Mouse (Mus musculus): ENCODE measurements at regions not wholly inside any gene's neighbourhood (a gene's known extent, or its start where the extent isn't known, plus 50 kb on each side); places are given as distances from the start of the nearest gene placed in this dataset.

DNA sequence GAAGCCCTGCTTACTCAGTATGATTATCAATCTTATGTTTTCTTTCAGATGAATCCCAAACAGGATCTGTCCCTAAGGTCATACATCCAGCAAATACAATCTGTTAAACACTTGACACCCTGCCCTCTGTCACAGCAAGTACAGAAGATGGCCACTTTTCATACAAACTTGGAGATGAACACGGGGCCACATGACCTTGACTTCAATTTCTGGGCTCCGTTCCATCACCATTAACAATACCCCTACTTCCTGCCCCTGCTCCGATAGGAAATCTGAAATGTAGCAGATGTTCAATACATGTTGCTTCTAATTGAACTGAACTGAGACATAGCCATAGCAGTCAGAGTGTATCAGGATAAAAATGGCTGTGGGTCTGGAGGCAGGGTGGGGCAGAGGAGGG lies 294.2 kb downstream of the Pdcd6ip start:
- Histone ChIP-seq H3K9me3 (no peaks in the 10 kb centered on the region), H3K27ac (no peak overlapping the region), H3K27me3 (no peaks in the 10 kb centered on the region), H3K4me2 (replicated peaks) (no peak overlapping the region), H3K4me3 (no peak overlapping the region), H3K4me1 (no peaks in the 10 kb centered on the region), H3K36me3 (no peaks in the 10 kb centered on the region), H3K9ac (no peak overlapping the region)
- no peak for ATAC-seq (ENCODE audit: insufficient number of reproducible peaks, insufficient read depth, low FRiP score, low TSS enrichment)
- 77% methylated on average over 3 of the region's 3 CpGs for whole genome bisulfite sequencing

DNA sequence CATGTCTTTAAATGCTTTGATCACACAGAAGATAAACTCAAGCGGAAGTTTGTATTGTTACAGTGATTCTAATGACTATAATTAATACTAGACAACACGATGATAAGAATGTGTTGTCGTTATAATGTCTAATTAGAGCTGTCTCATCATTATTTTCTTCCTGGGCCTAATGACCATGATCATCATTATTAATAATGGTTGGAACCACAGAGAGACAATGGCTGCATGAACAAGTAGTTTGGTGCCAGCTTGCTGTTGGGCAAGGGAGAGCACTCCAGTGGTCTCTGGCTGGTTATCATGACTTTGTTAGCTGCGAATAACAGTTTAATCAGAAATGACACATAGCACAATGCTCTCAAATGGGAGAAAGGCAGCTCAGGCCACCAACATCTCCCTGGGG lies 296.4 kb downstream of the Pdcd6ip start:
- Histone ChIP-seq H3K4me1 (no peaks in the 10 kb centered on the region), H3K27me3 (no peaks in the 10 kb centered on the region), H3K9me3 (no peaks in the 10 kb centered on the region), H3K9ac (no peak overlapping the region), H3K27ac (no peak overlapping the region), H3K4me3 (no peak overlapping the region), H3K4me2 (replicated peaks) (no peak overlapping the region), H3K36me3 (no peaks in the 10 kb centered on the region)
- WGBS = 83% methylated on average over 4 of the region's 4 CpGs
- no peak for ATAC-seq (ENCODE audit: insufficient number of reproducible peaks, insufficient read depth, low FRiP score, low TSS enrichment)

DNA sequence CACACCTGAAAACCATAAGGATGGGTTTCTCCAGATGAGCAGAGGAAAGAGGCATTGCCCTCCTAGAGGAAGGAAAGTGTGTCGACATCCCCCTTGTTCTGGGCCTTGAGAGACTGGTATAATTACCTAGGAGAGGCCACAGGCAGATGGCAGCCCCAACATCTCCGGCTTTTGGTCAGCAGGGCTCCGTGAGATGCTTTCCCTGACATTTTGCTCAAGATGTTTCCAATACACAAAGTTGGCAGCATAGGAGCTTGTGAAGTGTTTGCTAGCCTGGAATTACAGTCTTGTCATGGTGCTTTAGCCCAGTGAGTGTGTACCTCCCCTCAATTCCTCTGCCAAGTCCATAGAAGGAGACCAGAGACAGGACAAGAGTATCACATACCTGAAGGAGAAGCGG lies 299.5 kb downstream of the Pdcd6ip start:
- H3K27me3 ChIP-seq = no peaks in the 10 kb centered on the region
- H3K9me3 ChIP-seq = no peaks in the 10 kb centered on the region
- no peak overlapping the region for H3K4me3 ChIP-seq
- WGBS = 84% methylated on average over 4 of the region's 4 CpGs
- no peak overlapping the region for H3K4me2 ChIP-seq (replicated peaks)
- ATAC-seq (ENCODE audit: insufficient number of reproducible peaks, insufficient read depth, low FRiP score, low TSS enrichment) = no peak
- H3K4me1 ChIP-seq = no peaks in the 10 kb centered on the region
- no peaks in the 10 kb centered on the region for H3K36me3 ChIP-seq
- H3K27ac ChIP-seq = no peak overlapping the region
- H3K9ac ChIP-seq = no peak overlapping the region

DNA sequence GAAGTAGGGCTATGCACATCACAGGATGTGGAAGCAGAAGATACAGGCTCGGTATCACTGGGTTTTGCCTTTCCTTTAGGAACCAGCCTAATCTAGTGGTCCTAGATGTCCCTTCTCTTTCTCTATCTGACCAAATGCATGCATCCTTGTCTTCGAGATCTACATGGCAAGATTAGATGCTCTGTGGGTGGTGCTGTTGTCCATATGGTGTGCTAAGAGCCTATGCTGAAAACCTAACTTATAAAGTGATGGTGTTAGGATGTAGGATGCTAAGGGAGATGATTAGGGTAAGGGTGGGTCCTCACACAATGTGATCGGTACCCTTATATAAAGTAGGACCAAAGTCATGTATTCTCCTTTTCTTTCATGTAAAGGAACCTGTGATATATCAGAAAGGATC lies 313.7 kb downstream of the Pdcd6ip start:
- H3K4me3 ChIP-seq = no peak overlapping the region
- H3K4me1 ChIP-seq = no peaks in the 10 kb centered on the region
- no peaks in the 10 kb centered on the region for H3K9me3 ChIP-seq
- no peaks in the 10 kb centered on the region for H3K36me3 ChIP-seq
- WGBS = 89% methylated on average over 3 of the region's 3 CpGs
- H3K4me2 ChIP-seq (replicated peaks) = no peak overlapping the region
- H3K27ac ChIP-seq = no peak overlapping the region
- no peaks in the 10 kb centered on the region for H3K27me3 ChIP-seq
- no peak overlapping the region for H3K9ac ChIP-seq
- ATAC-seq (ENCODE audit: insufficient number of reproducible peaks, insufficient read depth, low FRiP score, low TSS enrichment) = no peak

DNA sequence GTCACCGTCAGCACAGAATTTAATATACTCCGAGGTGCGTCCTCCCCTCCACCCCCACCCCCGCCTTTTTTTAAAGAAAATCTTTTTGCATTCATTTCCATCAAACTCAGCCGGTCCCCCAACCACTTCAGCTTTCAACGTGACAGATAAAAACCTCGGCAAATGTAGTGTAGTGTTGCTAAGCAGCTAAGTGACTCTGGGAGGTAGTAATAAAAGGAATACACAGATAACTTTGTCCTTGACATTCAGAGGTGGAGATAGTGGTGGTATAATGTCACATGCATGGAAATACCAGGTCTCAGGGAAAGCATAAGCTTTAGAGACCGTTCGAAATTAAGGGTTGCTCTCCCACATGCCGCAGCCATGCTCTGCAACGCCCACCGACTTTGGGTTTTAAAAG lies 320.7 kb downstream of the Pdcd6ip start:
- Histone ChIP-seq H3K9ac (no peak overlapping the region), H3K36me3 (no peaks in the 10 kb centered on the region), H3K27me3 (no peaks in the 10 kb centered on the region), H3K9me3 (no peaks in the 10 kb centered on the region), H3K4me3 (no peak overlapping the region), H3K27ac (no peak overlapping the region), H3K4me1 (no peaks in the 10 kb centered on the region; the same call in 1 of the 2 replicates), H3K4me2 (replicated peaks) (no peak overlapping the region)
- WGBS = 83% methylated on average over 12 of the region's 12 CpGs
- no peak for ATAC-seq (ENCODE audit: insufficient number of reproducible peaks, insufficient read depth, low FRiP score, low TSS enrichment)

DNA sequence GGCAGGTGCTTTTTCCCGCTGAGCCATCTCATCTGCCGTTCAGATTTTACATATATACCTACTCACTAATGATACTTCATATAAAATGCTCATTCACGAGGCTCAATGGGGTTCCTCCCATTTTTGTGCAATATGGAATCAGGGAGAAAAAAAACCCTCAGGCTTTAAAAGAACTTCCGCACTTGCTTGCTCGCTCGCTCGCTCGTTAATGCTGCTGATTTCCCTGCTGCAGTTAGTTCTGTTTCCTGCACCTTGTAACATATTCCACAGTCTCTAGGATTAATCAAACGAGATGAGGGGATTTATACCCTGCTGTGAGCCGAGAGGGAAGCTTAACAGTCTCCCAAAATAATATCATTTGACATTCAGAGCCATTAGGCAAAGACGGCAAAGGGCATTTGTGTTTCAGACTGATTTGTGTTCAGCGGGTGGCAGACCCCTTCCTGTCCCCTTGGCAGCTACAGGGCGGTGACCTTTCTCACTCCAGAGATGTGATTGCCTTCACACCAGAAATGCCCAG lies 326.4 kb downstream of the Pdcd6ip start:
- no peak for ATAC-seq (ENCODE audit: insufficient number of reproducible peaks, insufficient read depth, low FRiP score, low TSS enrichment)
- no peaks in the 10 kb centered on the region for H3K9me3 ChIP-seq
- H3K27me3 ChIP-seq = no peaks in the 10 kb centered on the region
- peaks cover 6% of the 10 kb centered on the region; the same call in 1 of the 2 replicates for H3K4me1 ChIP-seq
- no peak overlapping the region for H3K4me2 ChIP-seq (replicated peaks)
- 51% methylated on average over 13 of the region's 13 CpGs for WGBS
- no peak overlapping the region for H3K9ac ChIP-seq
- no peaks in the 10 kb centered on the region for H3K36me3 ChIP-seq
- no peak overlapping the region for H3K27ac ChIP-seq
- H3K4me3 ChIP-seq = no peak overlapping the region

DNA sequence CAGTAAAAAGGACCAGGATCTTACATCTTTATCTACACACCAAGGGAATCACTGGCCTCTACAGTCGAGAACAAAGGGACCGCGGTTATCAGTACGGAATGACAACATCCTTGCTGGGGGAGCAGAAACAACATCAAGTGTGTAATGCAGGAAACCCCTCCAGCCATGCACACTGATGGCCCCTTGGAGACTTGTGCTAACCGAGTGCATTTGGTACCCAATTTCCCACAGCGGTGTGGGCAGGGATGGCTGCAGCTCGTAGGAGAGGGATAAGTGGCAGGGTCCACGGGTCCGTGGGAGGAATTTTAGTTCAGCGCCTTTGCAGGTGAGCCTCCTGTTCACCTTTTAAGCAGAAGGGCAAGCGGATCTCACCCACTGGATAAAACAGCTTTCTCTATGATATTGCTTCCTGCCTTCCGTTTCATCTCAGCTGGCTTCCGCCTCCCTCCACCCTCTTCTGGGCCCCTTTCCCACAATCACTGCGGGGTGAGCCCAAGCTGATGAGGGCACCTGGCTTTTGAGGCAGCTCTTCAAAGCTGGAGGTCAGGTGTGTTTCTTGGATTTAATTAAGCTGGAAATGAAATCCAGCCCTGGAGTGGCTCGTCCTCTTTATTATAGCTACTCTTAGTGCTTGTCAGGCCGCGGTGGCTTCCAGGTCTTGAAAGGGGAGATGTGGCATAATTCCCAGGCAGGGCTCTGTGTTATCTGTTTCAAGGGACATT lies 327.5 kb downstream of the Pdcd6ip start:
- H3K27me3 ChIP-seq = no peaks in the 10 kb centered on the region
- no peak overlapping the region for H3K4me3 ChIP-seq
- H3K4me2 ChIP-seq (replicated peaks) = no peak overlapping the region
- no peak overlapping the region for H3K9ac ChIP-seq
- no peaks in the 10 kb centered on the region for H3K36me3 ChIP-seq
- WGBS = 56% methylated on average over 17 of the region's 17 CpGs
- H3K4me1 ChIP-seq = peaks cover 6% of the 10 kb centered on the region; the same call in 1 of the 2 replicates
- no peak overlapping the region for H3K27ac ChIP-seq
- ATAC-seq (ENCODE audit: insufficient number of reproducible peaks, insufficient read depth, low FRiP score, low TSS enrichment) = no peak
- H3K9me3 ChIP-seq = no peaks in the 10 kb centered on the region

DNA sequence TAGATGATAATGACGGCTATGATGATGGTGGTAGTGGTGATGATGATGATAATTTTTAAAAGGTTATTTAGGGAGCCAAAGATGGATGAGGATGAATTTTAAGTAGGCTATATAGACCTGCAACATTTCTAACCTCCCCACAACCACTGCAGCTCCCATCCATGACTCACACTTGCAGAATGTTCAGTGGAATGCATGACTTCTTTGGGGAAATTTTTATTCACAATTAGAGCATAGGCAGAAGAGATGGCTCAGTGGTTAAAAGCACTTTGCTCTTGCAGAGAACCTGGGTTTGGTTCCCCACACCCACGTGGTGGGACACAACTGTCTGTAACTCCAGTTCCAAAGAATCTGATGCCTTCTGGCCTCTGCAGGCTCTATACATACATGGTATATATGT lies 329.5 kb downstream of the Pdcd6ip start:
- Histone ChIP-seq H3K27me3 (no peaks in the 10 kb centered on the region), H3K4me3 (no peak overlapping the region), H3K4me2 (replicated peaks) (no peak overlapping the region), H3K27ac (no peak overlapping the region), H3K36me3 (no peaks in the 10 kb centered on the region), H3K4me1 (peaks cover 6% of the 10 kb centered on the region; the same call in 1 of the 2 replicates), H3K9ac (no peak overlapping the region), H3K9me3 (no peaks in the 10 kb centered on the region)
- WGBS = 72% methylated on average over 2 of the region's 2 CpGs
- ATAC-seq (ENCODE audit: insufficient number of reproducible peaks, insufficient read depth, low FRiP score, low TSS enrichment) = no peak

DNA sequence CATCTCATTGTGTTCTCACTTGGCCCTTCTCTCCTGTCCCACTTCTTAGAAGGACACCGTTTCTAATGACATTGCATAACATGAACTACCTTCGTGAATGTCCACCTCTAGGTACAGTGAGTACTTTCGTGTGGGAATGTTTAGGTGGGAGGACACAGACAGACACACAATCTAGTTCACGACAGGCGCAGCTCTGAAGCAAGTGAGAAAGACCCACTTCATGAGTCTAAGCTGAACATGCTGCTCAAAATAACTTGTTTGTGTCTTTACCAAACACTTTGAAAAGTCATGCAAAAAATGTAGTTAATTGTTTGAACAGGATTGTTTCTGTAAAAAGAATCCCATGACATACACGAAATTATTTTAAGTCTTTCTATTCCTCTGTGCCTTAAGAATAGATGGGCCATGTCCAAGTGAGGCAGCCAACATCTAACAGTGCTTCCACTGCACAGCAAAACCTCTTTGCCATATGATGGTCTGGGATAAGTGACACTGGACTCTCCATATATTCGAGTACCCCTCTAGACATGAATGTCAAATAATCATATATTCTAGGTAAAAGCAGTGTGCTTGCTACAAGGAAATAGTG lies 336.2 kb downstream of the Pdcd6ip start:
- H3K4me2 ChIP-seq (replicated peaks) = no peak overlapping the region
- 83% methylated on average over 7 of the region's 7 CpGs for WGBS

DNA sequence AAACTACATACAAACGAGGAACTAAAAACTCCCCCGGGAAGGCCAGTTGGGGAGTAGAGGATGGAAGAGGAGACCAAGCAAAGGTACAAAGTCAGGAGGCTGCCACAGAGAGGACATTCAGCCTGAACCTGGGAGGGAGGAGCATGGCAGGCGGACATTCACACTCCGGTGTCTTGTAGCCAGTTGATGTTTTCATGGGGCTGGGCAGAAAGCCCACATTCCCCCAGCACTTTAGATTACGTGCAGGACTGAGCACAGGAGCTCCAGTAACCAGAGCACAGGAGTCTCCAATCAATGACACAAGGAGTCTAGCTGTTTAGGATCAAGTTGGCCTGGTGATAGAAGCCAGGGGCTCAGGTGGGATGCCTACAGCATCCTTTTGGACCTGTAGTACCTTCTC lies 360.1 kb downstream of the Pdcd6ip start:
- Histone ChIP-seq H3K9me3 (no peaks in the 10 kb centered on the region), H3K27ac (no peak overlapping the region), H3K4me2 (replicated peaks) (no peak overlapping the region), H3K4me3 (no peak overlapping the region), H3K27me3 (no peaks in the 10 kb centered on the region), H3K9ac (no peak overlapping the region), H3K4me1 (no peaks in the 10 kb centered on the region), H3K36me3 (no peaks in the 10 kb centered on the region)
- WGBS = 74% methylated on average over 5 of the region's 5 CpGs
- no peak for ATAC-seq (ENCODE audit: insufficient number of reproducible peaks, insufficient read depth, low FRiP score, low TSS enrichment)

More for the DNA sequence above, 336.2 kb downstream of the Pdcd6ip start:
- Histone ChIP-seq H3K9ac (no peak overlapping the region), H3K4me3 (no peak overlapping the region), H3K4me1 (no peaks in the 10 kb centered on the region), H3K27ac (no peak overlapping the region), H3K9me3 (no peaks in the 10 kb centered on the region), H3K27me3 (no peaks in the 10 kb centered on the region), H3K36me3 (no peaks in the 10 kb centered on the region)
- no peak for ATAC-seq (ENCODE audit: insufficient number of reproducible peaks, insufficient read depth, low FRiP score, low TSS enrichment)

DNA sequence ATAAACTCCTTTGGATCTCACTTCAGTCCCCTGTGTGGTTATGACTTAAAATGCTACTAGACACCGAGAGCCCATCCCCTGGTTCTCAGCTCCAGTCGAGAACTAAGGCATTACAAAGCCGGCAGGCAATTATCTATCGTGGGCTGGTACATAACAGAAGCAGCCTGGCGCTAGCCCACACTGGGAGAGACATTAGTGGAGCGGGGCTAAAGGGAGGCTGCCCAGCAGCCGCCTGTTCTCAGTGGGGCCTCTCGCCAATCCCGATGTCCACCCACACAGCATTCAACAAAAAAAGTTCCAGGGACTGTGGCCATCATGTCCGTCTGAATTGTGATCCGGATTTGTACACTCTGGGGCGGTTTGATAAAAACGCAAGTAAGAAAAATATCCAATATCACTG lies 361.5 kb downstream of the Pdcd6ip start:
- Histone ChIP-seq H3K4me3 (no peak overlapping the region), H3K27me3 (no peaks in the 10 kb centered on the region), H3K4me2 (replicated peaks) (no peak overlapping the region), H3K36me3 (no peaks in the 10 kb centered on the region), H3K9me3 (no peaks in the 10 kb centered on the region), H3K27ac (no peak overlapping the region), H3K4me1 (0 out of 2 replicates have a peak, but pooled peaks cover 4% of the 10 kb centered on the region), H3K9ac (no peak overlapping the region)
- no peak for ATAC-seq (ENCODE audit: insufficient number of reproducible peaks, insufficient read depth, low FRiP score, low TSS enrichment)
- WGBS = 81% methylated on average over 13 of the region's 13 CpGs

DNA sequence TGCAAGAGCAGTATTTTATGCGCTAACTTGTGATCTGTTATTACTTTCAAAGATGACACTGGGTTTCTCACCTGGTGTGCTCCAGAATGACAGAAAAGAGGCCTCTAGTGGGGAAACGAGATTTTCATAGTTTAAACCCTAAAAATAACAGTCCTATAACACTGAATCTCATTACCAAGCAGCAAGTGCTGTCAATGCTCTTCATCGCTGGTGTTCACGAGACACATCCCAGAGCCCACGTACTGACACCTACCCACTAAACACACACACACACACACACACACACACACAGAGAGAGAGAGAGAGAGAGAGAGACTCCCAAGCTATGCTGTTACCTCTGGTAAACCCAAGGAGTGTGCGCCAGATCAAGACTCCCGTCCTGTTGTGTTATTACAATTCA lies 365.9 kb downstream of the Pdcd6ip start:
- Histone ChIP-seq H3K27me3 (no peaks in the 10 kb centered on the region), H3K4me3 (no peak overlapping the region), H3K4me2 (replicated peaks) (no peak overlapping the region), H3K27ac (no peak overlapping the region), H3K9ac (no peak overlapping the region), H3K9me3 (no peaks in the 10 kb centered on the region), H3K4me1 (0 out of 2 replicates have a peak, but pooled peaks cover 4% of the 10 kb centered on the region), H3K36me3 (no peaks in the 10 kb centered on the region)
- ATAC-seq (ENCODE audit: insufficient number of reproducible peaks, insufficient read depth, low FRiP score, low TSS enrichment) = no peak
- 78% methylated on average over 7 of the region's 7 CpGs for WGBS
